Mouse (Mus musculus): ENCODE measurements around the gene Tacc2.
A peak's percentile ranks its signal among the peaks of the same experiment; 100 is the strongest.

The Tacc2 gene

DNA sequence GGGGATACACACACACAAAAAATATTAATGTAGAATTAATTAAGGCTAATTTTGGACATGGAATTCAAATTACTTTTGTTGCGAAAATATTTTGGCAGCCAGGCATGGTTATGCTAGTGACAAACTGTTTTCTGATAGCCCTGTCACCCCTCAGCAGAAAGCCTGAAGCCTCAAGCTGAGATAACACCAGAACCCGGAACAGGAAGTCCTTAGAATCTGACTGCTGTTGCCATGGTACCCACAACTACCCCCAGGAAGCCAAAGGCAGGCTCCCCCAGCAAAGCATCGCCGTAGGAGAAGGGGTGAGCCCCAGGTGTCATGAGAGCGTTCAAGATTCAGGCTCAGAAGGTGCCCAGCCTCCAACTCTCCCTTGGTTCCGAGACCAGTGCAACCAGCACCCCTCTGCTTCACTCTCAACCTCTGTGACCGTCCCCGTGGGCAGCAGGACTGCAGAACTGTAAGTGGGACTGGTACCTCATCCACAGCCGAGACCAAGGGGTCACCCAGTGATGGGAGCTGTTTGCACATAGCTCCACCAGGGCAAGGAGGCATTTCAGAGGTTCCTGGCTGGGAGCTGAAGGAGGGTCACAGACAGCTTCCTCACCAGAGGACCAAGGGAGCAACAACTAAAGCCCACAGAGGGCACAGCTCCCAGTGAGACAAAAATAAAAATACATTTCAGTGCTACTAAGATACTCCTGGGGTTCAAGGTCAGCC lies 196.8 kb downstream of the Tacc2 start, which contains the start of gene Btbd16:
Gene Btbd16 (plus strand): TSS at position 156 of the 717 bp plus-strand sequence.
- DNase-seq (ENCODE audit: low read depth), result peak; percentile 56

DNA sequence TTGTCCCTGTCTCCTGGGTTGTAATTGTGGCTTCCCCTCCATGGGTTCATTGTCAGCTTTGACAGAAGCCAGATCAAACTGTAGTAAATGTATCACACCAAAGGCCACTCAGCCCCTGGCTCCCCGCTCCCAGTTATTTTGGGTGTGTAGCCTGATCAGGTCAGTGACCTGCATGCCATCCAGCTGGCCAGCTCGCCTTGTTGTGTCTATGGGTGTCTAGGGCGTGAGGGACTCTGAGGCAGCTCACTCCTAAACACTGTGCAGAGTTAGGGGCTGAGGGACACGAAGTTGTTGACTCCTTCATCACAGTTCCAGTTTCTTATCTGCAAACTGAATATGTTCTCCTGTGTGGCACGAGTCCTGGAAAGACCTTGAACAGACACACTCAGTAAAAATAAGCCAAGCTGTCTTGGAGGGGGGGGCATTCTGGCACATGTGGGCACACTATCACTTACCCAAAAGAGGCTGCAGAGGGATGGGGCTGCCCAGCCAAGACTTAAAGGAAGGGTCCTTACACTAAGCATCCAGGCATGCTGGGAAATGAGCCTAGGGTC lies 203.7 kb downstream of the Tacc2 start:
- DNase-seq (ENCODE audit: low read depth), result no peak

DNA sequence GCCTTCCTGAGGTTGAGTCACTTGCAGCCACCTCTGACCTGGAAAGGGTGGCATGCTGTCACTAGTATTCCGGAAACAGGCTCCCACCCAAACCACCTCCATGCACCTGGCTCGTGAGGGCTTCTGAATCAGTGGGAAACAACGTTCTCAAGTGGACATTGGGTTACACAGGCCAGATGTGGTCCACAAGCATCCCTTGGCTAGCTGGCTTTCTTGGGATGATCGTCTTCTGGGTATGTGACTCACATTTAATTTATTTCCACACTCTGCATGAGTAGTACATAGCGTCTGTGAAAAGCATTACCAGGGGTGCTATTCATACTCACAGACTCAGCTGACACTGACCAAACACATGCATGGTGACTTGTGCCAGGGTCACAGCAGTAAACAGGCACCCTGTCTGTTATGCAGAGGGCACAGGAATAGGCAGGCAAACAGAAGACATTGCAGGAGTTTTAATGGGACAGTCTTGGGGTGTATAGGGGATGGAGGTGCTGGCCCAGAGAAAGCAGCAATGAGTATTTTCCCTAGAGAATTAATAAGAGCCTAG lies 205.3 kb downstream of the Tacc2 start:
- DNase-seq (ENCODE audit: low read depth), result no peak

DNA sequence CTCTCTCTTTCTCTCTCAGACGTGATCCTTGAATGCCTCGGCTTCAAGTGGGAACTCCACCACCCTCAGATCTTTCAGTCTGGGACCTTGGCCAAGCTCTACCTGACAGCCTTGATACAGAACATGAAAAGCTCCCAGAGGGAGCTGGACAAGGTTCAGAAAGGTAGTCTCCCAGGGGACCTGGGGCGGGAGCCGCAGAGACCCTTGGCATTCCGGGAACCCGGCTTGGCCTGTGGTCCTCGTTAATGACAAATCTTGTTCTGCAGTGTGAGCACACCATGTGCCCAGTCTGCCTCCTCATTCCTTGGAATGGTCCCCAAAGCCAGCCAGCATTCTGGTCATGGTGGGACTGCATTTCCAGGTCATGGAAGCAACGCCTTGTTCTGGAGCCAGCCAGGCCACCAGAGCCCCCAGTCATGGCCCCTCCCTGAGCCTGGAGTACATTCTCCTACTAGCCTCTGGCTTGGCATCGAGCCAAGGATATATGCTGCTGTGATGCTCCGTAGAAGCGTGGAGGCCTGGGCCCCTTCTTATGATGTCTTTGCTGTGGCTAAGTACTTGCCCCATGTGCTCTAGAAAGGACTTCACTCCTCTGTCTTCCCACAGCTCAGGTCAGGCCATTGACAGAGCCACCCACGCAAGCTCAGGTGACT lies 208.8 kb downstream of the Tacc2 start:
- DNase-seq (ENCODE audit: low read depth), result no peak

DNA sequence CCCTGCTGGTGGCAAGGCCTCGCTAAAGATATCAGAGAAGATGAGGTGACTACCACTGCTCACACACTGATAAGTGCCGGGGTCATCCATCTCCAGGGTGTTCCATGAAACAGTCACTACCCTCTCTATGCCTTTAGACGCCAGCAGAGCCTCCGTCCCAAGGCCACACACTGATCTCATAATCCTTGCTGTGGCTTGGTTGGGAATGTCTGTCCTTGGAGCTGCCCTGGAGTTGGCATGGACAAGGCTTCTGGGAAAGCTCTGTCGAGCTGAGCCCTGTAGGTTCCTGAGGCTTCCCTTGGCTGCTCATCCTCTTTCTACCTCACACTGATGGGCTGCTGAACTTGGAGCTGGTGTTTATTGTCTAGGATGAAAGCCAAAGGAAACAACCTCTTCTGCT lies 209.5 kb downstream of the Tacc2 start:
- no peak for DNase-seq (ENCODE audit: low read depth)

DNA sequence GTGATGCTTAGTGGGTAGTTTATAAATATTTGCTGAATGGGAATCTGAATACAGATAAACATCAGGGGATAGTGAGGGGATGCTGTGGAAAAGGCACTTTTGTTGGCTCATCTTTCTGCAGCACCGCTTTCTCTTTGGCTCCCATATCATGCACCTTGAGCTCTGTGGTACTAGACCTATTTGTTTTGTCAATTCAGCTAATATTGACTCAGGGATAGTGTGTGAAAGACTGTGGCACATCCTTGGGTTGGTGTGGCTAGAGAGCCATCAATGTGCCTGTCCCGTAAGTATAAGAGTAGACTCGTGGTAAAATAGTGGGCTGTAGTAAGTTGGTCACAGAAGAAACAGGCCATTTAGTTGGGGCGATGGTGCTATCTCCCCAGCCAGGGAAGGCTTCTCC lies 210.3 kb downstream of the Tacc2 start:
- DNase-seq (ENCODE audit: low read depth), result no peak

DNA sequence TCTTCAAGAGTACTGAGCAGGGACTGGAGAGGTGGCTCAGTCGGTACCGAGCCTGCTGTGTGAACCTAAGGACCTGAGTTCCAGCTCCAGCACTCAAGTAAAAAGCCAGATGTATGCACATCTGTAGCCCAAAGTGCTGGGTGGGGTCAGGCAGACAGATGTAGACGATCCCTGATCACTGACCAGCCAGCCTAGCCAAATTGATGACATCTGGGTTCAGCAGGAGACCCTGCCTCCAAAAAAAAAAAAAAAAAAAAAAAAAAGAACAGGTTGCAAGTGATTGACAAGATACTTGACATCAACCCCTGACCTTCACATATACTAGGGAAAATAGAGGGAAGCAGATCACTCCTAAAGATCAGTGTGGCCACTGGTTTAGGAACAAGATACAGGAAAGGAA lies 211.7 kb downstream of the Tacc2 start:
- DNase-seq (ENCODE audit: low read depth), result no peak

DNA sequence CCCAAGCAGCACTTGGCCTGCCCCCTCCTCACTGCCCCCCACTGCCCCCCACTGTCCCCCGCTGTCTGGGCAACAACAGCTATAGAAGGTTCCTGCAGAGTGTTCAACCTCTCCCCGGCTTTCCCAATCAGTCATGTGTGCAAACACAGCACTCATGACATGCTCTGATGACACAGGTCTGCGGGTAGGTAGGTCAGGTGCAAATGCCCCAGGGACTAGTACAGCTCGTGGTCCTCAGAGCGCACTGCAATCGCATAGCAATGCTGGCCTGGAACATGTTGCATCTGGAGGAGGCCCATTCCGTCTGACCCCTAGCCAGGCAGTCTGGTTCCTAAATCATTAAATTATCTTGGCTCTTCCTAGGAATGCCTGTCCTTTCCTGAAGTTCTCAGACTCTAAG lies 212.2 kb downstream of the Tacc2 start:
- DNase-seq (ENCODE audit: low read depth), result no peak

DNA sequence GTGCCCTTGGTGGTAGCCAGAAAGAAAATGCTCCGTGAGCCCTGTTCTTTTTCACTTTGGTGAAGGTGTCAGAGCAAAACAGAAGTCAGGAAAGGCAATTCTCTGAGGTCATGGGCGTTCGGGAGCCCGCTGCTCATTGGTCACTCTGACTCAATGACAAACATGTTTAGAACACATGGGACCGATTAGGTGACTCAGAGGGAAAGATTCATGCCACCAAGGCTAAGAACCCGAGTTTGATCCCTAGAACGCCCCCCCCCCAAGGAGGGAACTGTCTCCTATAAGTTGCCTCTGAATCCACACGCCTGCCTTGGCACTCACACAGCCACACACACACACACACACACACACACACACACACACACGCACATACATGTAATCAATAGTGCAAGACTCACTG lies 216.4 kb downstream of the Tacc2 start:
- no peak for DNase-seq (ENCODE audit: low read depth)

DNA sequence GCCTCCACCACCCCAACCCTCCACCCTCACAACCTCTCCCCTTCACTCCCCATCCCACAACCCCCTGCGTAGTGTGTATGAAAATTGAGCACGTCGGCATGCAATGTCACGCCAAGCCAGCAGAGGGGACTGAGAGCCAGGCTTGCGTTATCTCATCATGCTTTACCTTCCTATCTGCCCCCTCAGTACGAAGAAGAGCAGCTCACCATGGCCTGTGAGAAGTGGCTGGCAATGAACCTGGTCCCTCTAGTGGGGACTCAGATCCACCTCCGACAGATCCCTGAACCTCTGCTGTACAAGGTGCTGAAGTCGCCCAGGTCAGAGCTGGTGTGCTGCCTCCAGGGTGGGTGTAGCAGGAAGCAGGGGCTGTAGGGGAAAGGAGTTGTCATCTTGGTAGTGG lies 219.5 kb downstream of the Tacc2 start:
- peak; percentile 63 for DNase-seq (ENCODE audit: low read depth)

DNA sequence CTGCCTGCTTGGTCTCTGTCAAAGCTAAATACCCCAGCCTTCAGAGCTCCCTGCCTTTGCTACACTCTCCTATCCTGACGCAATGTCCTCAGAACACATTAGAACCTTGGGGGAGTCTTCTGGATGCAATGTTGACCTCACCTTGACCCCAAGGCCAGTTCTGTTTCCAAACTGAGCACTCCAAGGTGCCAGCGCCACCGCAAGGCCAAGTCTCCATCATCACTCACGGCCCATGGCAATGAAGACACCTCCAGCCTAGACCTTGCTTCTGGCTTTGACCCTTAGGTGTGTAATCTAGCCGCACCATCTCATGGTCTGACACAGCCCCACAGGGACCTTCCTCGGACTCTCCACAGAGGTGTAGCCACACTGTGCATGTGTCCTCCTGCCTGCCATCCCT lies 220.3 kb downstream of the Tacc2 start:
- DNase-seq (ENCODE audit: low read depth), result no peak

DNA sequence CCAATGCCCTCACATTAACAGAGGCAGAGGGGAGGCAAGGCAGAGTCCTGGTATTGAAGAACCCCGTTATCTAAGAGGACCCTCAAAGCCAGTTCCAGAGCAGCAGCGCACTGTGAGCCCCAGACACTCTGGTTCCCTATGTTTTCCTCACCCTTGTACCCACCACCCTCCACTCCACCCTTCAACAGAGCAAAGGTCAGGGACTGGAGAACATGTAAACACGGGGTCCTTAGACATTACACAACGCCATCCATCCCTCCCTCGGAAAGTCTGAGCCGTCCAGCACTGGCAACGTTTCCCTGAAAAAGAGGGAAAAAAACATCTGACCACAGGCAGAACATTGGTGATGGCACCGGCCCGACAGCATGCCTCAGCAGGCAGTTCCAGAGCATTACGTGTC lies 222.2 kb downstream of the Tacc2 start:
- DNase-seq (ENCODE audit: low read depth), result no peak

DNA sequence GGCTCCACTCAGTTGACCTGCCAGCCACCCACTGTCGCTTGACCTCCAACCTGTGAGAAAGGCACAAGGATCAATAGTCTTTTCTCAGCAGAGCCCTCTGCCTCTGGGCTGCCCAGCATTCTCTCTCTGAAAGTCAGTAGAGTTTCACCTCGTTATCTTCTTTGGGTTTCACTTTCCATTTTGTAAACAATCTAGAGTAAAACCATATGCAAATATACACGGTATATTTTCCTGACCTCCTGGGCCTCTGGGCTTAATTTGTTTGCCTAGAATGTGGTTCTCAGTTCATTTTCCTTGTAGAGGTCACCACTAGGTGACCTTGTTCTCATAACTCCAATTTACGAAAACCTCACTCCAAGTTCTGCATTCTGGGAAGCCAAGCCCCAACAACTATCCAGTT lies 223.4 kb downstream of the Tacc2 start:
- peak; percentile 64 for DNase-seq (ENCODE audit: low read depth)

DNA sequence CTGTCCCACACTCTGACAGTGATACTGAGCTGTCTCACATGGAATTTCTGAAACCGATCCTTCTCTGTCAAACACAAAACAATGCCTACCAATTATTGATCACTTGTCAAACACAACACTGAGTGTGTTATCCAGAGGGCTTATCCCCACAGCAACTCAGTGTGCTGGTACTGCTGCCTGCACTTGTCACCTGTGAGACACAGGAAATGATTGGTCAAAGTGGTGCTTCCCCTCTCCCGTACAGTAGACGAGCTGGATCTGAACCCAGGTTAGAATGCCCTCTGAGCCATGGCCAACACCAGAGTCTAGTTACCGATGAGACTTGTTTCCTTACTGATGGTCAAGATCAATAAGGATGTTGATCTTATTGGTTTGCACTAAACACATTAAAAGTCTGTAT lies 224.6 kb downstream of the Tacc2 start:
- peak; percentile 59 for DNase-seq (ENCODE audit: low read depth)

DNA sequence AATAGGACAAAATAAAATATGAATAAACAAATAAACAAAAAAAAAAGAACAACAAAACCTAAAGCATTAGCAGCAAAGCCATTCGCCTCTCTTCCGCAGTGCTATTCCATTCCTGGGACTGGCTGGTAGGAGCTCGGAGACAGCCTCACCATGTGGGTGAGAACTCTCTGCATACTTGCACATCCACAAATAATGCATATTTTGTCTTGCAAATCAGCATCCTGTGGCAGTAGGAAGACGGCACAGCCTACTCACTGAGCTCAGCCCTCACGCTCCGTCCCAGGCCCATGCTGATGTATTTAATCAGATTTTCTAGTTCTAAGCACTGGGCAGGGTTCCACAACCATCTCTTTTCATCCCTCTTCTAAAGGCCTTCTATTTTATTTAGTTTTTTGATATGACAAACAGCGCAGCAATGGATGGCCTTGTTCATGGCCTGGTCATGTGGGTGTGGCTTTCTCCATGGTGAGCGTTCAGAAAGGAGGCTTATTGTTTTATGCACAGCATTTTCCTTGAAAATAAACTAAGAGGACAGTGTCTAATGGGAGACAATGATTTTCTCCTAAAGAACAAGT lies 226.1 kb downstream of the Tacc2 start:
- no peak for DNase-seq (ENCODE audit: low read depth)

DNA sequence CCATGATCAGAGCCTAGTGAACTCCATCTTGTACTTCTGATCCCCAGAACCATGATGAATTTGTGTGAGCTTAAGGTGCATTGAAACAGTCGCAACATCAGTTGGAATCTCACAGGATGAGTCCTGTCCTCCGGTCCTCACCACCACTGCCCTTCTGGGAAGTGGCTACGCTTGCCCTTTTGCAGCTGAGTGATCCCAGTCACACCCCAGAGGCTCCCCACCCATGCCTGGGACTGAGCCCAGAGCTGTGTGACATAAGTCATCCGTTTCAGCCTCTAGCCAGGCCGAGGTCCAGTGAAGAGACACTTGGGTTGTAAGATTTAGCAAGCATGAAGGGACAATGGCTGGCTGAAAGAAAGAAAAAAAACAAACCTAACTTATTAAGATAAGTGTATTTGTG lies 227.8 kb downstream of the Tacc2 start:
- no peak for DNase-seq (ENCODE audit: low read depth)

DNA sequence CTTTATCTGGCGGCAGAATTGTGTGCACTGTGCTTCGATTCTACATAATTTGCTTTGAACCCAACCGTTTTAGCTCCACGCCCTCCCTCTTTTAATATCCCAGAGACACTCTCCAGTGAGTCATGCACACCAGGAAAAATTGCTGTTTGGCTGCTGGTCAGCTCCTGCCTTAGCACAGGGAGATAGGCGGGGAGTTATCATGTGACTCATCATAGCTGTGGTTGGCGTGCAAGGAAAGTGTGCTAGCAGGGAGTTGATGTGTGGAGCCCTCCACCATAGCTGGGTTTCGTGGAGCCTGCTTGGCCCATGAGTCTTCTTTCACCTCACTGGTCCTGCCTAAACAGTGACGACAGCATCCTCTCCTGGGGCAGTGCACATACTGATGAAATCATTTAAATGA lies 230.5 kb downstream of the Tacc2 start:
- no peak for DNase-seq (ENCODE audit: low read depth)

DNA sequence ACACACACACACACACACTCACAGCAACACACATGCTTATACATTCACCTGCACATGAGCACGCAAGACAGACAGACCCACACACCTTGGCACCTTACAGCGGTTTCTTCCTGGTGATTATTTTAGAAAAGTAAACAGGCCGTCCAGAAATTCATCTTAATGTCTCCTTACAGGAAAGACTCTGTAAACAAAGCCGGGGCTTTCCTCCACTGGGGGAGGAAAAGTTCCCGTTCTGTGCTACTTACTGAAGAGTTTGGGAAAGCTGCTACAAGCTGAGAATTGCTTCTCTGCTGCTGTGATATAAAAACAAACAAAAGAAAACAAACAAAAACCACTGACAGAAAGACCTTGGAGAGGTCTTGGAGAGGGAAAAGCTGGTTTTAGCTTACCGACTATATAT lies 231.5 kb downstream of the Tacc2 start:
- DNase-seq (ENCODE audit: low read depth), result no peak

DNA sequence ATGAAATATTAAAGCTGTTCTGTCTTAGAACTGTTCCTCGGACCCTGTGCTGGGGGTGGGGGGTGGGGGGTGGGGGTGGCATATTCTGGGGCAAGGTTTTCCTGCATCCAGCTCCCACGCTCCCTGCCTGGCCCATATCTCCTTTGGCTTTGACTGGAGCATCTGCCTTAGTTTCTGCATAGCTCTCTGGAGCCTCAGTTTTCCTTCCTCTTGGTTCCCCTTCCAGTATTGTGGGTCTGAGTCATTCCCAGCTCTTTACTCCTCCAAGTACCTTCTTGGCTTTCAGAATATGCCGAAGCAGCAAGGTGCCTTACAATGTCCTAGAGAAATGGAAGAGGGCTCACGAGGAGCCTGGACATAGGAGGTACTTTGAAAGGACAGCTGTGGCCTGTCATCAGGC lies 233.0 kb downstream of the Tacc2 start:
- DNase-seq (ENCODE audit: low read depth), result no peak

DNA sequence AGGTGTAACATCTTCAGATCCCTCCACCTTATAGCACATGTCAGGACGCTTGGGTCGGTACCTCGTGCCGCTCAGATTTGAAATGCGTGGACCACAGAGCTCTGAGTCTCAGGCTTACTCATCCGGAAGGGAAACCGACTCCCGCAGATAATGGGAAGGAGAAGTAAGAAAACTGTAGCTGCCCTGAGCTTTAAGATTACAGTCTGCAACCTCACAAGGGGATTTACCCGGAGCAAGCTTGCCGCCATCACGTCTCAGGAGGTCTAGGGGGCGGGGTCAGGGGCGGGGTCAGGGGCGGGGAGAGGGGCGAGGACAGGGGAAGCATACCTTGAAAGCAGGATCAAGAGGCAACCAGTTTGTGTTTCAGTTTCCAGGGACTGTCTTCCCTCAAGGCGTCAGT lies 235.2 kb downstream of the Tacc2 start:
- peak; percentile 57 for DNase-seq (ENCODE audit: low read depth)

All from induced T-regulatory cell, adult 2 months (primary cell).